In the genomic region with DNA sequence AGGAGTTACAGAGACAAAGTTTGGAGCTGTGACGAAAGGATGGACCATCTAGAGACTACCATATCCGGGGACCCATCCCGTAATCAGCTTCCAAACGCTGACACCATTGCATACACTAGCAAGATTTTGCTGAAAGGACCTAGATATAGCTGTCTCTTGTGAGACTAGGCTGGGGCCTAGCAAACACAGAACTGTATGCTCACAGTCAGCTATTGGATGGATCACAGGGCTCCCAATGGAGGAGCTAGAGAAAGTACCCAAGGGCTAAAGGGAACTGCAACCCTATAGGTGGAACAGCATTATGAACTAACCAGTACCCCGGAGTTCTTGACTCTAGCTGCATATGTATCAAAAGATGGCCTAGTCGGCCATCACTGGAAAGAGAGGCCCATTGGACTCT, we compare ENCODE assay signal across 31 mouse cellular contexts. TPM values are rescaled to one million over a fixed set of nuclear protein-coding genes. Genes with fewer than 3 reads are reported as not detected.
"Had no signal": no experiment of that assay in that cellular context is flagged by ENCODE, and none has a peak within 500 bp of the region (broad histone marks: within the 10 kb centered on the region; RNA-seq: fewer than 3 reads in every experiment).

No protein-coding gene starts in this region.

RNA-seq across cellular contexts. Expression of a gene that starts 4.7 kb away (rescaled TPM):
- polyA plus RNA-seq: limb, embryonic 10.5 days; limb, embryonic 11.5 days; limb, embryonic 12.5 days; limb, embryonic 13.5 days; limb, embryonic 14.5 days; limb, embryonic 15.5 days; liver, adult 2 months; liver, embryonic 11.5 days; liver, embryonic 12.5 days; liver, embryonic 13.5 days; liver, embryonic 14.5 days; liver, embryonic 15.5 days; liver, embryonic 16.5 days; liver, postnatal 0 days; lung, adult 2 months; lung, embryonic 14.5 days; lung, embryonic 15.5 days; lung, embryonic 16.5 days; lung, postnatal 0 days; macrophage; midbrain, embryonic 10.5 days; midbrain, embryonic 11.5 days; midbrain, embryonic 12.5 days; midbrain, embryonic 13.5 days; midbrain, embryonic 14.5 days; midbrain, embryonic 15.5 days; midbrain, embryonic 16.5 days; midbrain, postnatal 0 days; myocyte; neural tube, embryonic 11.5 days; neural tube, embryonic 12.5 days had no signal
